Mouse (Mus musculus): ENCODE results near the gene Wdr70. TPM values are rescaled to one million over a fixed set of nuclear protein-coding genes. Genes with fewer than 3 reads are reported as not detected.

Gene Wdr70
- total and polyA plus RNA-seq, 3 experiments = 21.9 to 37.1 (median 23.6) TPM

GRCm38 (mm10) chr15:8006056-8006455 lies 93.0 kb downstream of the Wdr70 start:
- Histone ChIP-seq H3K4me1 (ENCODE audit: control insufficient read depth in 1 of 2, insufficient read depth in 2 of 2) (no peaks in the 10 kb centered on the region), H3K27ac (ENCODE audit: insufficient read depth, low read depth) (no peak overlapping the region), H3K4me3 (replicated peaks in 1 of 3; ENCODE audit: low read depth in 2 of 3, low read length in 2 of 3, poor library complexity in 1 of 3) (no peak overlapping the region), H3K9me3 (replicated peaks; ENCODE audit: low read length) (no peaks in the 10 kb centered on the region), H3K27me3 (replicated peaks) (no peaks in the 10 kb centered on the region), H3K36me3 (replicated peaks in 1 of 2; ENCODE audit: control insufficient read depth in 1 of 2, insufficient read depth in 1 of 2, low read length in 1 of 2) (peaks cover 0 to 10% of the 10 kb centered on the region in 2 experiments), H3K4me2 (ENCODE audit: insufficient read depth, low read depth, poor library complexity, severe bottlenecking) (no peak overlapping the region), H3K9ac (ENCODE audit: insufficient read depth, low read depth) (no peak overlapping the region), H3K79me2 (replicated peaks; ENCODE audit: control insufficient read depth, extremely low read depth, insufficient read depth, poor library complexity, severe bottlenecking) (no peaks in the 10 kb centered on the region)
- no peak for DNase-seq (ENCODE audit: extremely low read depth)
- in situ Hi-C loops (cut with MboI; ENCODE audit: low pct_ligation_motif_present, low pct_unique_long_range_greater_than_20kb, low sequenced_read_pairs) = no loop called here
- TF ChIP-seq E2F4 (IDR thresholded peaks at IDR 0.05; ENCODE audit: insufficient replicate concordance, low read depth, low read length) (no peak), ZKSCAN1 (IDR thresholded peaks at IDR 0.05; ENCODE audit: borderline replicate concordance, low read depth, low read length) (no peak), RAD21 (IDR thresholded peaks at IDR 0.05; ENCODE audit: low read depth, low read length) (no peak), MAFK (IDR thresholded peaks at IDR 0.05; ENCODE audit: insufficient replicate concordance, low read length) (no peak), GABPA (IDR thresholded peaks at IDR 0.05; ENCODE audit: insufficient replicate concordance, low read depth, low read length) (no peak), UBTF (IDR thresholded peaks at IDR 0.05; ENCODE audit: low read depth, low read length) (no peak), MAX (IDR thresholded peaks at IDR 0.05; ENCODE audit: low read length) (no peak), ELF1 (IDR thresholded peaks at IDR 0.05; ENCODE audit: low read depth, low read length) (no peak), CTCF (conservative IDR thresholded peaks at IDR 0.05 in 1 of 2, IDR thresholded peaks at IDR 0.05 in 1 of 2; ENCODE audit: low read depth in 2 of 2, low read length in 2 of 2) (no peak)
- dilution Hi-C loops (cut with MboI; ENCODE audit: extremely low pct_ligation_motif_present, extremely low pct_unique_long_range_greater_than_20kb, low sequenced_read_pairs) = no loop called here

GRCm38 (mm10) chr15:8005506-8005905 lies 93.5 kb downstream of the Wdr70 start:
- no peaks in the 10 kb centered on the region for H3K9me3 ChIP-seq (replicated peaks; ENCODE audit: low read length)
- H3K4me1 ChIP-seq (ENCODE audit: control insufficient read depth in 1 of 2, insufficient read depth in 2 of 2) = no peaks in the 10 kb centered on the region
- no peak overlapping the region for H3K4me3 ChIP-seq (replicated peaks in 1 of 3; ENCODE audit: low read depth in 2 of 3, low read length in 2 of 3, poor library complexity in 1 of 3)
- TF ChIP-seq ZKSCAN1 (IDR thresholded peaks at IDR 0.05; ENCODE audit: borderline replicate concordance, low read depth, low read length) (no peak), CHD2 (IDR thresholded peaks at IDR 0.05; ENCODE audit: low read length) (no peak), IRF4 (IDR thresholded peaks at IDR 0.05; ENCODE audit: low read depth, low read length) (no peak), JUN (IDR thresholded peaks at IDR 0.05; ENCODE audit: insufficient read depth, low read depth, low read length) (no peak), RAD21 (IDR thresholded peaks at IDR 0.05; ENCODE audit: low read depth, low read length) (no peak), ZNF384 (IDR thresholded peaks at IDR 0.05; ENCODE audit: low read depth, low read length) (no peak), MAFK (IDR thresholded peaks at IDR 0.05; ENCODE audit: insufficient replicate concordance, low read length) (no peak), POLR2AphosphoS2 (IDR thresholded peaks at IDR 0.05; ENCODE audit: low read depth, low read length) (no peak), HCFC1 (IDR thresholded peaks at IDR 0.05; ENCODE audit: low read depth, low read length) (no peak), JUND (conservative IDR thresholded peaks at IDR 0.05; ENCODE audit: low read depth, low read length) (no peak), ETS1 (conservative IDR thresholded peaks at IDR 0.05; ENCODE audit: low read depth, low read length) (no peak), MAZ (IDR thresholded peaks at IDR 0.05; ENCODE audit: low read depth, low read length) (no peak), TCF12 (IDR thresholded peaks at IDR 0.05; ENCODE audit: low read depth, low read length) (no peak), RCOR1 (conservative IDR thresholded peaks at IDR 0.05; ENCODE audit: low read depth, low read length) (no peak), MAX (IDR thresholded peaks at IDR 0.05; ENCODE audit: low read length) (no peak), E2F4 (IDR thresholded peaks at IDR 0.05; ENCODE audit: insufficient replicate concordance, low read depth, low read length) (no peak), NRF1 (IDR thresholded peaks at IDR 0.05; ENCODE audit: low read depth, low read length) (no peak), EP300 (IDR thresholded peaks at IDR 0.05; ENCODE audit: low read length) (no peak), BHLHE40 (IDR thresholded peaks at IDR 0.05; ENCODE audit: low read depth, low read length) (no peak)
- dilution Hi-C loops (cut with MboI; ENCODE audit: extremely low pct_ligation_motif_present, extremely low pct_unique_long_range_greater_than_20kb, low sequenced_read_pairs) = no loop called here
- no peak overlapping the region for H3K4me2 ChIP-seq (ENCODE audit: insufficient read depth, low read depth, poor library complexity, severe bottlenecking)
- no peaks in the 10 kb centered on the region for H3K27me3 ChIP-seq (replicated peaks)
- no peak overlapping the region for H3K27ac ChIP-seq (ENCODE audit: insufficient read depth, low read depth)
- DNase-seq (ENCODE audit: extremely low read depth) = no peak
- in situ Hi-C loops (cut with MboI; ENCODE audit: low pct_ligation_motif_present, low pct_unique_long_range_greater_than_20kb, low sequenced_read_pairs) = no loop called here
- H3K9ac ChIP-seq (ENCODE audit: insufficient read depth, low read depth) = no peak overlapping the region
- peaks cover 0 to 8% of the 10 kb centered on the region in 2 experiments for H3K36me3 ChIP-seq (replicated peaks in 1 of 2; ENCODE audit: control insufficient read depth in 1 of 2, insufficient read depth in 1 of 2, low read length in 1 of 2)
- H3K79me2 ChIP-seq (replicated peaks; ENCODE audit: control insufficient read depth, extremely low read depth, insufficient read depth, poor library complexity, severe bottlenecking) = no peaks in the 10 kb centered on the region
